Mouse (Mus musculus) forebrain, embryonic 16.5 days (tissue): ENCODE measurements around the gene Midn. TPM values are rescaled to one million over a fixed set of nuclear protein-coding genes. Genes with fewer than 3 reads are reported as not detected.

Source experiments
- ATAC-seq: fragments of 200-750 bp; cut with Nextera tagmentation; 2 replicates; pipeline ENCODE4 v1.8.0; 2017; ENCODE audit warnings: mild to moderate bottlenecking, moderate library complexity
- H3K27ac ChIP-seq: fragments of 300-500 bp; sonication (generic); 2 replicates; pipeline ENCODE4 v1.5.1; 2014; ENCODE audit warnings: low read length, control low read depth
- H3K27me3 ChIP-seq: fragments of 300-500 bp; sonication (generic); replicated peaks from 2 replicates; pipeline ENCODE4 v1.6.1; 2014; ENCODE audit warnings: low read length; ENCODE audit not compliant: control insufficient read depth, insufficient read depth
- H3K36me3 ChIP-seq: fragments of 300-500 bp; sonication (generic); 2 replicates; pipeline ENCODE4 v1.6.1; 2014; ENCODE audit not compliant: control insufficient read depth, insufficient read depth
- H3K4me1 ChIP-seq: fragments of 300-500 bp; sonication (generic); replicated peaks from 2 replicates; pipeline ENCODE4 v1.6.1; 2014; ENCODE audit warnings: low read length; ENCODE audit not compliant: control insufficient read depth, insufficient read depth
- H3K4me2 ChIP-seq: fragments of 300-500 bp; sonication (generic); 2 replicates; pipeline ENCODE4 v1.6.1; 2014; ENCODE audit warnings: mild to moderate bottlenecking, low read length, control low read depth
- H3K4me3 ChIP-seq: fragments of 300-500 bp; sonication (generic); replicated peaks from 2 replicates; pipeline ENCODE4 v1.5.1; 2014; ENCODE audit warnings: mild to moderate bottlenecking, low read length, control low read depth
- H3K9ac ChIP-seq: fragments of 300-500 bp; sonication (generic); replicated peaks from 2 replicates; pipeline ENCODE4 v1.6.1; 2014; ENCODE audit warnings: low read depth, low read length, control low read depth
- H3K9me3 ChIP-seq: fragments of 300-500 bp; sonication (generic); 2 replicates; pipeline ENCODE4 v1.6.1; 2016; ENCODE audit warnings: low read length; ENCODE audit not compliant: control insufficient read depth
- WGBS: fragments of 180-500 bp; shearing (Covaris S2); extraction: QIAGEN DNeasy Blood & Tissue Kit; methylation state at CpG from one replicate; pipeline ENCODE4 v1.1.7; 2014; 5-methylcytosine and 5-hydroxymethylcytosine counted together
- polyA plus RNA-seq: library from polyadenylated mRNA; unstranded; fragments of >200 nt; fragmentation: Nextera tagmentation; extraction: Ambion mirVana; gene quantifications from 2 replicates; pipeline ENCODE4 v1.2.1, GENCODE M21; 2015

Midn gene
- polyA plus RNA-seq, 1 experiment from 2014 or later, result 26.5 TPM

DNA sequence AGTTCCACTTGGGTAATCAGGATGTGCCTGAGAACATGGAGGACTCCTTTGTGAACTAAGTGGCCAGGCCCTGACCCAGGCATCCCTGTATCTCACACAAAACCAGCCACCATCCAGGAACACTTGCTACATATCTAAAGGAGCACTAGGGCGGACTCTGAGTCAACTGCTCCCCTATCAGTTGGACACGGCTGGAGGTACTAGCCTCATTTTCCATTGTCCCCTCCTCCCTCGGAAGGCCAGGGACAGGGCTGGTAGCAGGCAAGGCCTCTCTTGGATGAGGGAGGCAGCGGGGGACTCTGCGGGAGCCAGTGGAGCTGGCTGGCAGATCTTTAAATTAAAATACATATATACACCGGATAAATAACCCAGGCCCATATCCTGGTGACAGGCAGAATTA is 45.9 kb downstream of the Midn start:
- Histone ChIP-seq H3K4me1 (peaks cover 20% of the 10 kb centered on the region), H3K9ac (no peak overlapping the region), H3K4me3 (no peak overlapping the region), H3K4me2 (no peak overlapping the region), H3K27ac (no peak overlapping the region), H3K36me3 (peaks cover under 1% of the 10 kb centered on the region; the same call in 1 of the 2 replicates), H3K27me3 (no peaks in the 10 kb centered on the region), H3K9me3 (no peaks in the 10 kb centered on the region)
- ATAC-seq, result no peak
- 64% methylated on average over 6 of the region's 6 CpGs for WGBS

DNA sequence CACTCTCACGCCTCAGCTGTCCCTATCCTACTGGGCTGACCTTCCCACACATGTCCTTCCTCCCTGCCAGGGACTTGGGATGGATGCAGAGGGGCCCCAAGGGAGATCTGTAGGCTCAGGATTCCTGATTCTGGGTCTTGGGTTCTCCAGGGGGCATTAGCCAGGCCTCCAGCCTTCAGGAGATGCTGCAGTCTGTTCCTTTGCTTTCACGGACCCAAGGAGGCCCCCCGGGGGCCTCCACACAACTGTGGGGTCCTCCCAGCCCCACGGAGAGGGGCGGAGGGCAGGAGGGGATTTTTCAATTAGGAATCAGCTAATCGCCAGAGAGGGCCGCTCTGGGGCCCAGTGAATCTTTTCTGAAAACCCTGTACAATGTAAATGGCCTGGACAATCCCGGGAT is 46.4 kb downstream of the Midn start:
- no peak overlapping the region for H3K4me2 ChIP-seq

DNA sequence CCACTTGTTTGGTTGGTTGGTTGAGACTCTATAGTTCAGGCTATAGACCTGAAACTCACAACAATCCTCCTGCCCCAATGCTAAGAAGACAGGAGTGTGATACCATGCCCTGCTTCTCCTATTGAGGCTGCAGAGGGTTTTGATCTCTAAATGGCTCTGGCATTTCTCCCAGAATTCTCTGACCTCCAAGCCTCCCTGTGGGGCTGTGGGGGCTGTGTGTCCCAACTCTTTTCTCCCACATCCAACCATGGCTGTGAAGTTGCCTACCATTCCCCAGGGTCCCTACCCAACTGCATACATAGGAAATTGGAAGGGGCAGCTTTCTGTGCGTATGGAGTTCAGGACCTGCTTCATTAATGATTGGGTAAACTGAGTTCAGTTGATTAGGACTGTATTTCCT is 48.1 kb downstream of the Midn start:
- no peaks in the 10 kb centered on the region for H3K27me3 ChIP-seq
- H3K4me1 ChIP-seq, result no peaks in the 10 kb centered on the region
- no peak overlapping the region for H3K4me3 ChIP-seq
- H3K4me2 ChIP-seq, result no peak overlapping the region
- no peaks in the 10 kb centered on the region for H3K36me3 ChIP-seq
- no peak overlapping the region for H3K9ac ChIP-seq
- H3K27ac ChIP-seq, result no peak overlapping the region
- WGBS, result 88% methylated on average over 1 of the region's 1 CpGs
- no peak for ATAC-seq
- H3K9me3 ChIP-seq, result no peaks in the 10 kb centered on the region

More for the DNA sequence above, 46.4 kb downstream of the Midn start:
- Histone ChIP-seq H3K36me3 (no peaks in the 10 kb centered on the region), H3K9me3 (no peaks in the 10 kb centered on the region), H3K27me3 (no peaks in the 10 kb centered on the region), H3K4me1 (peaks cover 17% of the 10 kb centered on the region), H3K9ac (no peak overlapping the region), H3K27ac (no peak overlapping the region), H3K4me3 (no peak overlapping the region)
- WGBS, result 17% methylated on average over 8 of the region's 8 CpGs
- ATAC-seq, result no peak

DNA sequence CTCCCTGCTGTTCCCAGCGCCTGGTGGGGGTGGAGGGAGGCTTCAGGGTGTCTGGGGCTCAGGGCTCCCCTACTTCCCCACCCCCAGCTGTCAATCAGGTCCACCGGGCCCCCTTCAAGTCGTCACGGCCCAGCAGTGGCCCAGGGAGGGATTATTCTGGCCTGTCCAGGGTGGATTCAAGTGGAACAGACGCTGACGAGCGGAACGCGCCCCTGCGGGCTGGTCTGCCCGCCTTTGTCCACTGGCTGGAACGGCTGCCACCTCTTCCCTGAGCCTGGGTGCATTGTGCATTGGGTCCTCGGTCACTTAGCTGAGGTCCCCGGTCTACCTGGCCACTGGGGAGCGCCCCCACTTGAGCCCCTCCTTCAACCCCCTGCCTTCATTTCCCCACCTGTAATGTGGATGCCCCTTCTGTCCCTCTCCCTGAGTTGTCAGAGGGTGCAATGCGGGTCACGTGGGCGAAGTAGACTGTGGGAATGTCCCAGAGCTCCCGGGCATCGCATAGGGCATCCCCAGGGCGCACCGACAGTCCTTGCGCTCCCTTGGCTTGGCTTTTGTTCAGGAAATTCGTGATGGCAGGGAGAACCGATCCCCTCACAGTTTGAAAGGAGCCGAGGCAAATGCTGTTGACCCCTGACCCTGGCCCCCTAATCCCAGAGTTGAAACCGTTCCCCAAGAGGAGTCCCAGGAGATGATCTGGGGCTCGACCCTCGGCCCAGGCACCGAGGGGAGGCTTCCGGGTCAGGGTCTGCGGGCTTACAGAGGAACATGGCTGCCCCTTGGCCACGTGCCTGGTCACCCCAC is 48.9 kb downstream of the Midn start:
- H3K9ac ChIP-seq, result no peak overlapping the region
- WGBS, result 44% methylated on average over 33 of the region's 33 CpGs
- no peak overlapping the region for H3K4me2 ChIP-seq
- no peaks in the 10 kb centered on the region for H3K27me3 ChIP-seq
- ATAC-seq, result no peak
- no peaks in the 10 kb centered on the region for H3K4me1 ChIP-seq
- no peak overlapping the region for H3K27ac ChIP-seq
- H3K4me3 ChIP-seq, result no peak overlapping the region
- H3K9me3 ChIP-seq, result no peaks in the 10 kb centered on the region
- no peaks in the 10 kb centered on the region for H3K36me3 ChIP-seq

DNA sequence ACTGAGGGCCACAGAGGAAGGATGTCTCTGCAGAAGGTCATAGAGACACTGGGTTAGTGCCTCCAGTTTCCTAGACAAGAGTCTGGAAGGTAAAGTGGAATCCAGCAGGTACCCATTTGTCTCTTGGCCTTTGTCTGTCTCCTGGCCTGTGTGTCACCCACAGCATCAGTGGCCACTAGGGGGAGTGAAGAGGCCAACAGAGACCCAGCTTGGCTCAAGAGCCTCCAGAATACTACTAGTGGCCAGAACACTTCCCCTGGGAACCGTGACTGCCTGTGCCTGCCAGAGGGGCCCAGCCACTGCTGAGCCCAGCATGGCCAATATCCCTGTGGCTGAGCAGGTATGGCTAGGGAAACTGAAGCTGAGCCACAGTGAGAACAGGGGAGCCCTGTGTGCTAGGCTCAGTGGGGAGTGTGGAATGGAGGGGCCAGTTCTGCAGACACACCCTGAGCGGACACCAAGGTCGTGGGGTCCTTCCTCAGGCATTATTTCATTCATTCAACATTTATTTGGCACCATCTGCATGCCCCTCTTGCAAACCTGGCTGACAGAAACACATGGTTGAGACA is 51.5 kb downstream of the Midn start:
- H3K27ac ChIP-seq, result no peak overlapping the region
- no peaks in the 10 kb centered on the region for H3K9me3 ChIP-seq
- peak; percentile 80 for ATAC-seq
- H3K36me3 ChIP-seq, result no peaks in the 10 kb centered on the region
- H3K4me3 ChIP-seq, result no peak overlapping the region
- 56% methylated on average over 3 of the region's 3 CpGs for WGBS
- no peak overlapping the region for H3K4me2 ChIP-seq
- 0 out of 2 replicates have a peak, but pooled peaks cover 4% of the 10 kb centered on the region for H3K4me1 ChIP-seq
- no peaks in the 10 kb centered on the region for H3K27me3 ChIP-seq
- H3K9ac ChIP-seq, result no peak overlapping the region

DNA sequence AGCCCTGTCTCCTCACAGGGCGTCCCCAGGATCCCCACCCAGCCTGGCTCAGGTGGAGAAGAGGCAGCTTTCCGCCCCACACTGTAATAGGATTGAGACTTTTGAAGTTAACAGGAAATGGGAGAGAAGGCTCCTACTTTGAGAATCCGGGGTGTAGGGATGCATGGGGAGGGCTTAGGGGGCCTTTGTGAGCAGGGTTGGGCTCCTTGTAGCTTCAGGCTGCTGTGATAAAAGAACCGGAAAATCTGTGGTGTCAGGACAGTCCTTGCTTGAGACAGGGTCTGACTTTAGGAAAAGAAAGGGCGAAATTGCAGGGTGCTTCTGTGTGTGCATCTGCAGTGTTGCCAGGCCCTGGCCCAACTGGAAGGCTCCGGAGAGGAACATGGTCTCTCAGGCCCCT is 52.4 kb downstream of the Midn start:
- ATAC-seq, result no peak
- Histone ChIP-seq H3K27me3 (no peaks in the 10 kb centered on the region), H3K4me1 (0 out of 2 replicates have a peak, but pooled peaks cover 4% of the 10 kb centered on the region), H3K9me3 (no peaks in the 10 kb centered on the region), H3K4me2 (no peak overlapping the region), H3K27ac (no peak overlapping the region), H3K36me3 (no peaks in the 10 kb centered on the region), H3K9ac (no peak overlapping the region), H3K4me3 (no peak overlapping the region)
- WGBS, result 80% methylated on average over 6 of the region's 6 CpGs

DNA sequence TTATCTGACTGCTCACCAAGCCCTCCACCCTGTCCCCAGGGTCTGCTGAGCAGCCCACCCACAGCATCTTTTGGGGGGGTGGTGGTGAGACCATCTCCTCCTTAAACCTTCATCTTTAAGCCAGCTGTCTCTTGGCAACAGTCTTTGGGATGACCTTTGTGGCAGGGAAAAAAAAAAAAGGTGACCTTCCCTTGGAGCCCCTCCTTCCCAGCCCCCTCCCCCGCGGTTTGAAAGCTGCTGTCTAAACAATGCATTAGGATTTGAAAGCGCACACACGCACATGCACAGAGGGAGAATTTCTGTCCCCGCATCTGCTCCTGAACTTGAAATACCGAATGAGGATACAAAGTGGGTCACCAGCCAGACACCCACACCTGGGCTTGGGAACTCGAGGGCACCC is 56.0 kb downstream of the Midn start:
- peaks cover 10% of the 10 kb centered on the region for H3K4me1 ChIP-seq
- WGBS, result 6% methylated on average over 7 of the region's 7 CpGs
- peak overlapping the region; percentile 25; the same call in 1 of the 2 replicates for H3K27ac ChIP-seq
- H3K36me3 ChIP-seq, result no peaks in the 10 kb centered on the region
- H3K4me2 ChIP-seq, result no peak overlapping the region
- no peak overlapping the region for H3K9ac ChIP-seq
- H3K9me3 ChIP-seq, result no peaks in the 10 kb centered on the region
- no peak for ATAC-seq
- no peaks in the 10 kb centered on the region for H3K27me3 ChIP-seq
- no peak overlapping the region for H3K4me3 ChIP-seq

DNA sequence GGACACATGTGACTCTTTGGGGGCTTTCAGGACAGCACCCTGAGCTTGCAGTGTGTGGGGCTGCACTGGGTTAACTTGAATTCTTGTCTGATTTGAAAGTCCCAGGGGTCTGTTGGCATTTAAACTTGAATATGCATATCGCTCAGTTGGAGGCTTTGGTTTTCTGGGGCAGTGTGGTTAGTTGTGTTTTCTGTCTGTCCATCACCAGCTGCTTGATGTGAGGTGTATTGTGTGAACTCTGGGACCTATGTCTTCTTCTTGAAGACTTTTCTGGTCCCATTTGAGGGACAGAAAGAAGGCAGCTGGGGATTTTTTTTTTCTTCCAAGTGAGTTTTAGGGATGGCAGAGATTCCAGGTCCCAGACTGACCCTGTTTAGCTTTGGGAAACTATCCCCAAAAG is 59.1 kb downstream of the Midn start:
- Histone ChIP-seq H3K4me1 (peaks cover 14% of the 10 kb centered on the region), H3K9me3 (no peaks in the 10 kb centered on the region), H3K9ac (no peak overlapping the region), H3K27ac (no peak overlapping the region), H3K27me3 (no peaks in the 10 kb centered on the region), H3K4me2 (no peak overlapping the region), H3K36me3 (no peaks in the 10 kb centered on the region), H3K4me3 (no peak overlapping the region)
- no peak for ATAC-seq
- WGBS, result 85% methylated on average over 1 of the region's 1 CpGs

DNA sequence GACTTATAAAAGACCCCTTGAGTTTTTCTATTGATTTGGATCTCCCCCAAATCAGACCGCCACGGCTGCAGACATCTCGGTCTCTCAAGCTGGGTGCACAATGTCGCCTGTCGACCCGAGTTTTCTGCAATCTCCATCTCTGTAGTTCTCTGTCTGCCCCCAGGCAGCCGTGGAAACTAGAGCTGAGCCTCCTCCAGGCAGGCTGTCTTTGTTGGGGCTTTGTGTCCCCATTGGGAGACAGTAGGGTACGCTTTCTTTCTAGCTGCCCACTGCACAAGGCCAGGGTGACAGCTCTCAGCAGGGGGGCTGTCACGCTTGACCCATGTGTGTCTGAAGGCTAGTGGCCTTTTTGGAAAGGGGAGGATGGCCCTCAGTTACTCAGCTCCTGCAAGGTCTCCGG is 59.6 kb downstream of the Midn start:
- no peak overlapping the region for H3K27ac ChIP-seq
- 48% methylated on average over 10 of the region's 10 CpGs for WGBS
- no peaks in the 10 kb centered on the region for H3K27me3 ChIP-seq
- no peak overlapping the region for H3K4me3 ChIP-seq
- no peak overlapping the region for H3K9ac ChIP-seq
- H3K4me1 ChIP-seq, result peaks cover 14% of the 10 kb centered on the region
- H3K36me3 ChIP-seq, result no peaks in the 10 kb centered on the region
- no peak for ATAC-seq
- no peak overlapping the region for H3K4me2 ChIP-seq
- H3K9me3 ChIP-seq, result no peaks in the 10 kb centered on the region
